Mouse (Mus musculus): Measurements from ENCODE around the gene Efna5. TPM values are rescaled to one million over a fixed set of nuclear protein-coding genes. Genes with fewer than 3 reads are reported as not detected.

Efna5 gene
- polyA plus RNA-seq, 1 experiment: 32.7 TPM

DNA sequence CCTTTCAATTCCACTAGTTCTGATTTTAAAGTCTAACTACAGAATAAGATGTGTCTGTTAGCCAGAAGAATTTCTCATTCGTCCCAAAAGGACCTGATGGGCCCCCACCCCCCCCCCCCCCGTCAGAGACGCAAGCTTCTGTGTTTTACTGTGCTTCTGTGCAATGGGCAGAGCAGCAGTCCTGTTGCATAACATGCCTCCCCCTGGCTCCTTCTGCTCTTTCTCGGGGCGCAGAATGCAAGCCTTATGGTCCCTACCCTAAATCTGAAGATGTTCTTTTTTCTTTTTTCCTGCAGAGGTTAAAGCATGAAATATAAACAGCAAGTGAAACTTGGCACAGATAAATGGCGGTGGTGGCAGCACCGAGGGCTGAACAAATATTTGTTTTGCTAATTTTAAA lies 224.5 kb downstream of the Efna5 start:
- H3K4me3 ChIP-seq (ENCODE audit: low read depth, low read length): no peak overlapping the region
- TF ChIP-seq EP300 (IDR thresholded peaks at IDR 0.05; ENCODE audit: insufficient read depth, low read depth, low read length) (no peak), CTCF (IDR thresholded peaks at IDR 0.05; ENCODE audit: low read depth, low read length) (no peak), POLR2A (IDR thresholded peaks at IDR 0.05; ENCODE audit: insufficient read depth, low read length) (no peak)
- H3K27me3 ChIP-seq (ENCODE audit: control insufficient read depth, insufficient read depth, low read length, poor library complexity, severe bottlenecking): no peaks in the 10 kb centered on the region
- no peaks in the 10 kb centered on the region for H3K36me3 ChIP-seq (ENCODE audit: control insufficient read depth, insufficient read depth, low read length, poor library complexity, severe bottlenecking)
- no peak overlapping the region for H3K27ac ChIP-seq (ENCODE audit: insufficient read depth, low read length)
- H3K9me3 ChIP-seq (replicated peaks; ENCODE audit: control insufficient read depth, insufficient read depth, low read length, poor library complexity, severe bottlenecking): no peaks in the 10 kb centered on the region
- H3K4me1 ChIP-seq (ENCODE audit: control insufficient read depth, insufficient read depth, low read length): no peaks in the 10 kb centered on the region
- no peak overlapping the region for H3K9ac ChIP-seq (ENCODE audit: low read depth, poor library complexity, severe bottlenecking)

DNA sequence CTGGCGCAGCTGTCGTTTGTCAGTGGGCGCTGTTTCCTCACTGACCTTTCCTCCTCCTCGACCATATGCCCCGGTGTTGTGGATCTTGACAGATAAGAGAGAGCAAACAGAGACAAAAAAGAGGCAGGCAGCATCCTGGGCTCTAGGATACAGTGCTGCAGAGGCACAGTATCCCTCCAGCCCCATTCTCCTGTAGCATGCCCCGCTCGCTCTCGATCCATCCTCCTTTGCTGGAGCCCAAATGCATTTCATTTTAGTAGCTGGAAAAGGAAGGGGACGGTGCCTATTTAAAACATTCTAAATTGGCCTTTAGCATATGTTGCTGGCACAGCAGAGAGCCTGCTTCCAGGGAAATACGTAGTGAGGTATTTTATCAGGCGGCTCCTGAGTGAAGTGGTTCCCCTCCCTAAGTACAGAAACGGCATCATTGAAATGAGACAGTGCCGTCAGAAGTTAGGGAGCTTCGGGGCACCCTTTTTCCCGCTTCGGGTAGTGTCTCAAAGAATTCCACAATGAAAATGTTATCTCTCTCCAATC lies 225.2 kb downstream of the Efna5 start:
- Histone ChIP-seq H3K9ac (ENCODE audit: low read depth, poor library complexity, severe bottlenecking) (no peak overlapping the region), H3K4me3 (ENCODE audit: low read depth, low read length) (no peak overlapping the region), H3K27ac (ENCODE audit: insufficient read depth, low read length) (no peak overlapping the region), H3K9me3 (replicated peaks; ENCODE audit: control insufficient read depth, insufficient read depth, low read length, poor library complexity, severe bottlenecking) (no peaks in the 10 kb centered on the region), H3K4me1 (ENCODE audit: control insufficient read depth, insufficient read depth, low read length) (no peaks in the 10 kb centered on the region), H3K36me3 (ENCODE audit: control insufficient read depth, insufficient read depth, low read length, poor library complexity, severe bottlenecking) (no peaks in the 10 kb centered on the region), H3K27me3 (ENCODE audit: control insufficient read depth, insufficient read depth, low read length, poor library complexity, severe bottlenecking) (no peaks in the 10 kb centered on the region)
- TF ChIP-seq CTCF (IDR thresholded peaks at IDR 0.05; ENCODE audit: low read depth, low read length): no peak
- no peak for TF ChIP-seq POLR2A (IDR thresholded peaks at IDR 0.05; ENCODE audit: insufficient read depth, low read length)
- TF ChIP-seq EP300 (IDR thresholded peaks at IDR 0.05; ENCODE audit: insufficient read depth, low read depth, low read length): no peak

DNA sequence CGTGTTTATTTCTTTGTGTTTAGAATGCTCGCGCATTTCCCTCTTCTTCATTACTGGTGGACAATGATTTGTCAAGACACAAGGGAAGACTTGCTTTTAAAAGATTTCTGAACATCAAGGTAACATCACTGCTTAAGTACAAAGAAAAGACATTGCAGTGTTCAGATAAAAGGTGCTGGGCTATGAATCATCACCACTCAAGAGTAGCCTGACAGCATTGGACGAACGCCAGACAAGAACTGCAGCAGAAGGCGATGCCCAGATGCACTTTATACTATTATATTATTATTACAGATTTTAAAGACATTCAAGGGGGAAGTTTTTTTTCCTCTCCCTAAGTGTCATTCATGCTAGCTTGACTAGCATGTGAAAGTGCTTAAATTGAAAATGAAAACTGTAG lies 228.7 kb downstream of the Efna5 start:
- Histone ChIP-seq H3K9me3 (replicated peaks; ENCODE audit: control insufficient read depth, insufficient read depth, low read length, poor library complexity, severe bottlenecking) (no peaks in the 10 kb centered on the region), H3K4me1 (ENCODE audit: control insufficient read depth, insufficient read depth, low read length) (no peaks in the 10 kb centered on the region), H3K9ac (ENCODE audit: low read depth, poor library complexity, severe bottlenecking) (no peak overlapping the region), H3K4me3 (ENCODE audit: low read depth, low read length) (no peak overlapping the region), H3K36me3 (ENCODE audit: control insufficient read depth, insufficient read depth, low read length, poor library complexity, severe bottlenecking) (no peaks in the 10 kb centered on the region), H3K27ac (ENCODE audit: insufficient read depth, low read length) (no peak overlapping the region), H3K27me3 (ENCODE audit: control insufficient read depth, insufficient read depth, low read length, poor library complexity, severe bottlenecking) (no peaks in the 10 kb centered on the region)
- TF ChIP-seq POLR2A (IDR thresholded peaks at IDR 0.05; ENCODE audit: insufficient read depth, low read length) (no peak), EP300 (IDR thresholded peaks at IDR 0.05; ENCODE audit: insufficient read depth, low read depth, low read length) (no peak), CTCF (IDR thresholded peaks at IDR 0.05; ENCODE audit: low read depth, low read length) (no peak)

DNA sequence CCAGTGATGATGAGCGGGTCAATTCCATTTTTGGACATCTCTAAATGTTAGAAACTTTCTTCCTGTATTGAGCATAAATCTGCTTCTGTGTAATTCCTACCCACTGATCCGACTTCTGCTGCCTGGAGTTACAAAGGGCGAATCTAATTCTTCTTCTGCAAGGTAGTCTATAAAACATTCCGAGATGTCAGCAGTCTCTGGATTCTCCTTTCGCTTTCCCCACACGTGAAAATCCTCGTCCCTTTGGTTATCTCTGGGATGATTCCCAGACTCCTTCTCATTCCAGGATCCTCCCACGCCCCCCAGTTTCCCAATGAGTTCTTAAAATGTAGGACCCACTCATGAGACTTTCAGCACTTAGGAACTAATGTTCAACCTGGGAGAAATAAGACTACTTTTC lies 229.4 kb downstream of the Efna5 start:
- H3K4me1 ChIP-seq (ENCODE audit: control insufficient read depth, insufficient read depth, low read length): no peaks in the 10 kb centered on the region
- no peak overlapping the region for H3K9ac ChIP-seq (ENCODE audit: low read depth, poor library complexity, severe bottlenecking)
- no peaks in the 10 kb centered on the region for H3K27me3 ChIP-seq (ENCODE audit: control insufficient read depth, insufficient read depth, low read length, poor library complexity, severe bottlenecking)
- H3K9me3 ChIP-seq (replicated peaks; ENCODE audit: control insufficient read depth, insufficient read depth, low read length, poor library complexity, severe bottlenecking): no peaks in the 10 kb centered on the region
- TF ChIP-seq EP300 (IDR thresholded peaks at IDR 0.05; ENCODE audit: insufficient read depth, low read depth, low read length): no peak
- TF ChIP-seq POLR2A (IDR thresholded peaks at IDR 0.05; ENCODE audit: insufficient read depth, low read length): no peak
- no peak for TF ChIP-seq CTCF (IDR thresholded peaks at IDR 0.05; ENCODE audit: low read depth, low read length)
- no peaks in the 10 kb centered on the region for H3K36me3 ChIP-seq (ENCODE audit: control insufficient read depth, insufficient read depth, low read length, poor library complexity, severe bottlenecking)
- H3K4me3 ChIP-seq (ENCODE audit: low read depth, low read length): no peak overlapping the region
- no peak overlapping the region for H3K27ac ChIP-seq (ENCODE audit: insufficient read depth, low read length)

DNA sequence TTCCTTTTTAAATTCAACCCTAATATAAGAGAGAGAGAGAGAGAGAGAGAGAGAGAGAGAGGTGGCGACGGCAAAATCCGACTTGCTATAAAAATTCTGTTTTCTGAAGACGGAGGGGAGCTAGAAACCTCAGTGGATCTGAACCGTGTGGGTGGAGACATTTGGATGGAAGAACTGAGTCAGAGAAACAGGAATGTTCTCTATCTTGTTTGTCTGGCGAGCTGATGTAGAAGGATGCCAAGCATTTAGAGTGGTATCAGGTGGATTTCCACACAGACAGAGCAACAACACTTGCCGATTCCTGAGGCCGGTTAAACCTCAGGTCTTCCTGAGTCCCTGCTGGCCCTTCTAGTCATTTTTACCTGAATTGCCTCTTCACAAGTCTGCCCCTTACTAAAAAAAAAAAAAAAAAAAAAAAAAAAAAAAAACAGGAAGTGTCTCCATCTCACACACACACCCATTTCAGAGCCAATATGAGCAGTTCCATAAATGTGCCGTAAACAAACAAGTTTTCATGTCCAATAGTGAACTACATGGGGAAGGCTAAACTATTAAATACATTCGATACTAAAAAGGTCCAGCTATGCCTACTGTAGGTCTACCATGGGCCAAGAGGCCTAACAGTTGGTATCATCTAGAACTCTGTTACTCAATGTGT lies 231.7 kb downstream of the Efna5 start:
- Histone ChIP-seq H3K4me3 (ENCODE audit: low read depth, low read length) (no peak overlapping the region), H3K27ac (ENCODE audit: insufficient read depth, low read length) (no peak overlapping the region), H3K27me3 (ENCODE audit: control insufficient read depth, insufficient read depth, low read length, poor library complexity, severe bottlenecking) (no peaks in the 10 kb centered on the region), H3K9ac (ENCODE audit: low read depth, poor library complexity, severe bottlenecking) (no peak overlapping the region), H3K4me1 (ENCODE audit: control insufficient read depth, insufficient read depth, low read length) (no peaks in the 10 kb centered on the region), H3K9me3 (replicated peaks; ENCODE audit: control insufficient read depth, insufficient read depth, low read length, poor library complexity, severe bottlenecking) (no peaks in the 10 kb centered on the region), H3K36me3 (ENCODE audit: control insufficient read depth, insufficient read depth, low read length, poor library complexity, severe bottlenecking) (no peaks in the 10 kb centered on the region)
- TF ChIP-seq CTCF (IDR thresholded peaks at IDR 0.05; ENCODE audit: low read depth, low read length): no peak
- TF ChIP-seq EP300 (IDR thresholded peaks at IDR 0.05; ENCODE audit: insufficient read depth, low read depth, low read length): no peak
- no peak for TF ChIP-seq POLR2A (IDR thresholded peaks at IDR 0.05; ENCODE audit: insufficient read depth, low read length)

DNA sequence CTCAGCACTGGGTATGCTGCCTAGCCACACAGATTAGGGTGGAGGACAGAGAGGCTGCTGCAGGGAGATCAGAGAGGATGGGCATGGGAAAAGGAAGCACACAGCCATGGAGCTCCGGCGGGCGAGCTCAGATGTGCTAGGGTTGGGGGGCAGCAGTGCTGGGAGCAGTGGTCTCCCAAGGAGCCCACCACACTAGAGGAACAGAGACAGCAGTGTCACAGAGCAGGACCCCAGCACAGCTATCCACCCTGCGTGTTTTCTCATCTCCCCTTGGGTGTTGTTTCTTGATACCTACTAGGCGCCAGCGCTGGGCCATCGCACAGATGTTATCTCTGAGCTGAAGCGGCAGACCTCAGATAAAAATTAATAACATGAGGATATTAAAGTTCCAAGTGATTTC lies 234.3 kb downstream of the Efna5 start:
- Histone ChIP-seq H3K27me3 (ENCODE audit: control insufficient read depth, insufficient read depth, low read length, poor library complexity, severe bottlenecking) (no peaks in the 10 kb centered on the region), H3K4me3 (ENCODE audit: low read depth, low read length) (no peak overlapping the region), H3K4me1 (ENCODE audit: control insufficient read depth, insufficient read depth, low read length) (no peaks in the 10 kb centered on the region), H3K9me3 (replicated peaks; ENCODE audit: control insufficient read depth, insufficient read depth, low read length, poor library complexity, severe bottlenecking) (no peaks in the 10 kb centered on the region), H3K36me3 (ENCODE audit: control insufficient read depth, insufficient read depth, low read length, poor library complexity, severe bottlenecking) (no peaks in the 10 kb centered on the region), H3K27ac (ENCODE audit: insufficient read depth, low read length) (no peak overlapping the region), H3K9ac (ENCODE audit: low read depth, poor library complexity, severe bottlenecking) (no peak overlapping the region)
- no peak for TF ChIP-seq POLR2A (IDR thresholded peaks at IDR 0.05; ENCODE audit: insufficient read depth, low read length)
- TF ChIP-seq CTCF (IDR thresholded peaks at IDR 0.05; ENCODE audit: low read depth, low read length): no peak
- TF ChIP-seq EP300 (IDR thresholded peaks at IDR 0.05; ENCODE audit: insufficient read depth, low read depth, low read length): no peak
